Mouse (Mus musculus): ENCODE measurements around the gene Cd84. TPM values are rescaled to one million over a fixed set of nuclear protein-coding genes. Genes with fewer than 3 reads are reported as not detected.
"Not testable (repeated sequence)": the region's sequence is repeated elsewhere in the genome, so short reads cannot be mapped to it uniquely, and the experiment has no call there.

Cd84 gene
- total RNA-seq (2014; rRNA removed), result 1.1 and 1.2 TPM in 2 replicates
- 1.6 and 1.7 TPM in 2 replicates for polyA plus RNA-seq (2015; fragmentation: Nextera tagmentation; extraction: Ambion mirVana)

GRCm38 (mm10) chr1:171839488-171839887, at the start of gene Cd84:
Gene Cd84 (plus strand): TSS chr1:171839697.
- no peak for TF ChIP-seq CTCF (IDR thresholded peaks at IDR 0.05; ENCODE audit: low read depth)
- no peak within 1 kb of the TSS for H3K4me3 ChIP-seq (ENCODE audit: low read length)
- 88% methylated on average over 3 of the region's 3 CpGs for WGBS
- H3K9ac ChIP-seq (replicated peaks; ENCODE audit: low read length), result no peak within 1 kb of the TSS
- H3K36me3 ChIP-seq (ENCODE audit: insufficient read depth, low read length), result no peaks in the 10 kb centered on the region
- no peaks in the 10 kb centered on the region for H3K9me3 ChIP-seq (ENCODE audit: low read length)
- no peaks in the 10 kb centered on the region for H3K27me3 ChIP-seq (ENCODE audit: insufficient read depth, low read length)
- H3K4me2 ChIP-seq (ENCODE audit: low read depth, low read length), result no peak within 1 kb of the TSS
- H3K4me1 ChIP-seq (ENCODE audit: insufficient read depth, low read length), result no peaks in the 10 kb centered on the region
- no peak within 1 kb of the TSS for H3K27ac ChIP-seq
- DNase-seq (ENCODE audit: low spot score) (no peak), ATAC-seq (no peak)

GRCm38 (mm10) chr1:171791491-171791890, 48.0 kb upstream of the Cd84 start:
- H3K9me3 ChIP-seq (ENCODE audit: low read length), result no peaks in the 10 kb centered on the region
- H3K4me1 ChIP-seq (ENCODE audit: insufficient read depth, low read length), result no peaks in the 10 kb centered on the region
- H3K4me3 ChIP-seq (ENCODE audit: low read length), result no peak overlapping the region
- H3K9ac ChIP-seq (replicated peaks; ENCODE audit: low read length), result no peak overlapping the region
- no peak overlapping the region for H3K4me2 ChIP-seq (ENCODE audit: low read depth, low read length)
- H3K36me3 ChIP-seq (ENCODE audit: insufficient read depth, low read length), result no peaks in the 10 kb centered on the region
- H3K27ac ChIP-seq, result no peak overlapping the region
- no peak for ATAC-seq
- no peak for DNase-seq (ENCODE audit: low spot score)
- H3K27me3 ChIP-seq (ENCODE audit: insufficient read depth, low read length), result no peaks in the 10 kb centered on the region
- no peak for TF ChIP-seq CTCF (IDR thresholded peaks at IDR 0.05; ENCODE audit: low read depth)
- WGBS, result 86% methylated on average over 3 of the region's 3 CpGs

- Histone ChIP-seq H3K9ac (replicated peaks; ENCODE audit: low read length) (no peak overlapping the region), H3K27ac (no peak overlapping the region), H3K4me2 (ENCODE audit: low read depth, low read length) (no peak overlapping the region), H3K9me3 (ENCODE audit: low read length) (no peaks in the 10 kb centered on the region), H3K4me1 (ENCODE audit: insufficient read depth, low read length) (no peaks in the 10 kb centered on the region), H3K4me3 (ENCODE audit: low read length) (no peak overlapping the region), H3K27me3 (ENCODE audit: insufficient read depth, low read length) (no peaks in the 10 kb centered on the region), H3K36me3 (ENCODE audit: insufficient read depth, low read length) (no peaks in the 10 kb centered on the region)
- DNase-seq (ENCODE audit: low spot score) (no peak), ATAC-seq (no peak)
- TF ChIP-seq CTCF (IDR thresholded peaks at IDR 0.05; ENCODE audit: low read depth), result no peak
- 78% methylated on average over 2 of the region's 2 CpGs for WGBS
Measured at GRCm38 (mm10) chr1:171796185-171796584, 43.3 kb upstream of the Cd84 start.

- Histone ChIP-seq H3K27ac (no peak overlapping the region), H3K4me3 (ENCODE audit: low read length) (no peak overlapping the region), H3K9me3 (ENCODE audit: low read length) (no peaks in the 10 kb centered on the region), H3K4me1 (ENCODE audit: insufficient read depth, low read length) (no peaks in the 10 kb centered on the region), H3K9ac (replicated peaks; ENCODE audit: low read length) (no peak overlapping the region), H3K27me3 (ENCODE audit: insufficient read depth, low read length) (no peaks in the 10 kb centered on the region), H3K4me2 (ENCODE audit: low read depth, low read length) (no peak overlapping the region), H3K36me3 (ENCODE audit: insufficient read depth, low read length) (no peaks in the 10 kb centered on the region)
- TF ChIP-seq CTCF (IDR thresholded peaks at IDR 0.05; ENCODE audit: low read depth), result no peak
- no peak for ATAC-seq
- WGBS, result 65% methylated on average over 1 of the region's 1 CpGs
- no peak for DNase-seq (ENCODE audit: low spot score)
Measured at GRCm38 (mm10) chr1:171797840-171798239, 41.7 kb upstream of the Cd84 start.

GRCm38 (mm10) chr1:171799648-171800047, 39.8 kb upstream of the Cd84 start:
- no peak for ATAC-seq

GRCm38 (mm10) chr1:171811048-171811447, 28.4 kb upstream of the Cd84 start:
- not testable (repeated sequence) for H3K9me3 ChIP-seq (ENCODE audit: low read length); ATAC-seq; H3K4me1 ChIP-seq (ENCODE audit: insufficient read depth, low read length); H3K27me3 ChIP-seq (ENCODE audit: insufficient read depth, low read length); H3K4me2 ChIP-seq (ENCODE audit: low read depth, low read length); H3K36me3 ChIP-seq (ENCODE audit: insufficient read depth, low read length); DNase-seq (ENCODE audit: low spot score); H3K27ac ChIP-seq; H3K9ac ChIP-seq (replicated peaks; ENCODE audit: low read length); H3K4me3 ChIP-seq (ENCODE audit: low read length)
- WGBS, result 92% methylated on average over 1 of the region's 1 CpGs

More at GRCm38 (mm10) chr1:171799648-171800047, 39.8 kb upstream of the Cd84 start:
- TF ChIP-seq CTCF (IDR thresholded peaks at IDR 0.05; ENCODE audit: low read depth), result no peak
- Histone ChIP-seq H3K27ac (no peak overlapping the region), H3K4me2 (ENCODE audit: low read depth, low read length) (no peak overlapping the region), H3K9me3 (ENCODE audit: low read length) (no peaks in the 10 kb centered on the region), H3K9ac (replicated peaks; ENCODE audit: low read length) (no peak overlapping the region), H3K27me3 (ENCODE audit: insufficient read depth, low read length) (no peaks in the 10 kb centered on the region), H3K36me3 (ENCODE audit: insufficient read depth, low read length) (no peaks in the 10 kb centered on the region), H3K4me1 (ENCODE audit: insufficient read depth, low read length) (no peaks in the 10 kb centered on the region), H3K4me3 (ENCODE audit: low read length) (no peak overlapping the region)
- 84% methylated on average over 4 of the region's 4 CpGs for WGBS
- no peak for DNase-seq (ENCODE audit: low spot score)

GRCm38 (mm10) chr1:171815545-171816439, 23.7 kb upstream of the Cd84 start:
- peak; percentile 85 for DNase-seq (ENCODE audit: low spot score)
- Histone ChIP-seq H3K27ac (no peak overlapping the region), H3K36me3 (ENCODE audit: insufficient read depth, low read length) (no peaks in the 10 kb centered on the region), H3K9me3 (ENCODE audit: low read length) (no peaks in the 10 kb centered on the region), H3K4me1 (ENCODE audit: insufficient read depth, low read length) (no peaks in the 10 kb centered on the region), H3K4me3 (ENCODE audit: low read length) (no peak overlapping the region), H3K9ac (replicated peaks; ENCODE audit: low read length) (no peak overlapping the region), H3K27me3 (ENCODE audit: insufficient read depth, low read length) (no peaks in the 10 kb centered on the region), H3K4me2 (ENCODE audit: low read depth, low read length) (no peak overlapping the region)
- TF ChIP-seq CTCF (IDR thresholded peaks at IDR 0.05; ENCODE audit: low read depth), result peak; percentile 91
- ATAC-seq, result peak; percentile 97
- WGBS, result 9% methylated on average over 8 of the region's 8 CpGs

Measured in hindbrain, postnatal 0 days (tissue).